Mouse (Mus musculus) lung, postnatal 0 days (tissue): ENCODE measurements around the gene Ctsz.

Source experiments
- CTCF ChIP-seq: IDR thresholded peaks from 2 replicates; pipeline ENCODE4 v1.5.1; 2016; ENCODE audit warnings: antibody characterized with exemption, mild to moderate bottlenecking
- EP300 ChIP-seq: IDR thresholded peaks from 2 replicates; pipeline ENCODE4 v1.6.1; 2016; ENCODE audit warnings: antibody characterized with exemption, mild to moderate bottlenecking, control low read depth

DNA sequence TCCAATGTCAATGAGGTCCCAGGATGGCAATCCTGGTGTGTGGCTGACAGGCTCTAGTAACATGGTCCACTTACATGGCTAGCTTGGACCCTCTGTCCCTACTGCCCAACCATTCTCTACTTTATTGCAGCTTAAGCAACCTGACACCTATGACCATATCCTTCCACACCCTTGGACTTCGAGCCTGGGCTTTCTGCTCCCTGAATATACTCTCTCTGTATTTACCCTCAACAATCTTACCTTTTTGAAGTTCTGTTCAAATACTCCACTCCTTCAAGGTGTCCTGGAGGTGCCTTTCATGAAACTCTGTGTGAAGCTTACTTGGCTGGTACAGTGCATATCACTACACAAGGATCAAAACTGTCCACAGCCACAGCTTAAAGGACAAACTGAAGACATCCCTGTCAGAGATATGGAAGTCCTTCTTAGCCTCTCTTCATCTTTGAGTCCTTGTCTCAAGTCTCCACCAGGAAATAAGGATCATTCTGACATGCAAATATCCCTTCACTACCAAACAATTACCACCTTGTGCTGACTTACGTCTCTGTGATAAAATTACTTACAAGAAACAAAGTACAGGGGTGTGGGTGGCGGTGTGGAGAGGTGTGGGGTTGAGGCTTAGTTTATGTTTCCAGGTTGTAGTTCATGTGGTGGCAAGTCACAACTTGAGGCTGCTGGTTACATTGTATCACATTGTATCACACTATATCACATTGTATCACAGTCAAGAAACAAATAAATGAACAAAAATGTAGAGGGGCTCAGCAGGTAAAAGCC is 38.9 kb upstream of the Ctsz start:
- TF ChIP-seq CTCF = no peak
- TF ChIP-seq EP300 = no peak
